8 mouse cellular contexts compared by ENCODE assay signal in the genomic region with DNA sequence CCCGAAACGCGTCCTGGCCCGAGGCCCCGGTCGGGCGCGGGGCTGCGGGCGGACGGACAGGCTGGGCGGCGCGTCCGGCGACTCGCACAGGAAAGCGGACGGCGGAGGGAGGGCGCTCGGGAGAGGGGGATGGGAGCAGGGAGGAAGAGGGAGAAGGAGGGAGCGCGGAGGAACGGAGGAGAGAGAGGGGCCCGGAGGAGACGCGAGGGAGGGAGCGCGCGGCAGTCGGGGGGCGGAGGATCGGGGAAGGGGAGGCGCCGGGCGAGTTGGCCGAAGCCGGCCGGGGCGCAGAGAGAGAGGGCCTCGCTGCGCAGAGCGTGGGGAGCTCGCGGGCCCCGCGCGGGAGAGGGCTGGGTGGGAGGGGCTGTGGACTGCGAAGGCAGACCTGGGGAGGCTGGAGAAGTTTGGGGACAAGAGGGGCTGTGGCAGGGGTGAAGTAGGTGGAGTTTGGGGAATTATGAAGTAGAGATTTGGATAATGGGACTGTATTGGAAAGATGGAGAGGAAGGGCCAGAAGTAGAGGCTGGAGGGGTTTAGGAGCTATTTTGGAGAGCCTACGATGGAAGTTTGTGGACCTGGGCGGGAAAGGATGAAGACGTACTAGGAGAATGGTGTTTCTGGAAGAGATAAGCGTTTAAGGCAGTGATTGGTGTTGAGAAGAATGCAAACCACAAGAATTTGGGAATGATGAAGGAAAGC. TPM values are rescaled to one million over a fixed set of nuclear protein-coding genes. Genes with fewer than 3 reads are reported as not detected.
DNase-seq lines count a peak whose midpoint lies in the region; ATAC-seq lines count a peak whose summit lies in the region.

No protein-coding gene starts in this region.

- H3K9me3 ChIP-seq in hindbrain, embryonic 16.5 days (ENCODE audit: control insufficient read depth, low read length), result no peaks in the 10 kb centered on the region
- H3K9me3 ChIP-seq in megakaryocyte, embryonic 14.5 days, result no peaks in the 10 kb centered on the region

- DNase-seq in cerebellum, postnatal 25 days, result peak; percentile 88 to 91
- DNase-seq in gastrocnemius, adult 8-10 months (ENCODE audit: low spot score in 2 of 2), result peak; percentile 63 to 71
- peak; percentile 76 to 79 for DNase-seq in left cerebral cortex, postnatal 25 days (ENCODE audit: low spot score in 2 of 2)
- DNase-seq in right cerebral cortex, postnatal 14 days, result peak; percentile 85

- peak; percentile 25 for ATAC-seq in activated CD4-positive, CD25-positive, alpha-beta regulatory T cell, adult 4 months
- peak; percentile 75 for ATAC-seq in hindbrain, embryonic 16.5 days
- no peak for ATAC-seq in monocyte, adult 5-6 weeks (replicated peaks; ENCODE audit: insufficient number of reproducible peaks, low FRiP score, low TSS enrichment, poor library complexity, severe bottlenecking)

- H3K4me2 ChIP-seq in hindbrain, embryonic 16.5 days (ENCODE audit: low read length), result peak overlapping the region; percentile 80

- H3K9ac ChIP-seq in hindbrain, embryonic 16.5 days (ENCODE audit: low read depth, low read length), result peak overlapping the region; percentile 97

- no peaks in the 10 kb centered on the region for H3K36me3 ChIP-seq in hindbrain, embryonic 16.5 days (ENCODE audit: control insufficient read depth, insufficient read depth, low read length)
- peaks cover 14% of the 10 kb centered on the region for H3K36me3 ChIP-seq in megakaryocyte, embryonic 14.5 days (replicated peaks; ENCODE audit: low read length)

- H3K27me3 ChIP-seq in hindbrain, embryonic 16.5 days (replicated peaks; ENCODE audit: control insufficient read depth, insufficient read depth, low read length), result no peaks in the 10 kb centered on the region
- peaks cover 29% of the 10 kb centered on the region for H3K27me3 ChIP-seq in megakaryocyte, embryonic 14.5 days (replicated peaks)

- under 1% methylated on average over 47 of the region's 54 CpGs for WGBS in hindbrain, embryonic 16.5 days

- H3K4me1 ChIP-seq in hindbrain, embryonic 16.5 days (ENCODE audit: control insufficient read depth, insufficient read depth, low read depth, low read length), result peaks cover 34% of the 10 kb centered on the region
- peaks cover 55% of the 10 kb centered on the region for H3K4me1 ChIP-seq in megakaryocyte, embryonic 14.5 days

- H3K4me3 ChIP-seq in hindbrain, embryonic 16.5 days (ENCODE audit: low read length), result peak overlapping the region; percentile 80
- H3K4me3 ChIP-seq in megakaryocyte, embryonic 14.5 days (replicated peaks), result peak overlapping the region; percentile 97

- H3K27ac ChIP-seq in hindbrain, embryonic 16.5 days (ENCODE audit: low read depth, low read length), result peak overlapping the region; percentile 99

- intact Hi-C loops in left cerebral cortex, postnatal 25 days (cut with DNase I), result loop anchor here (5.0 kb wide), 2 partner anchors 44 to 94 kb away; partner anchors contain the start of genes Emg1, Lpcat3 and Phb2

RNA-seq across cellular contexts. Expression of gene Atn1, which starts 0.5 kb away (rescaled TPM):
- 1 to 10 TPM; 3.3 to 5.7 TPM for polyA plus RNA-seq in activated CD4-positive, CD25-positive, alpha-beta regulatory T cell, adult 4 months (2017; shearing (Covaris generic))
- 10 to 100 TPM; 41.9 to 59.4 (median 49.2) TPM for total RNA-seq in gastrocnemius, adult 8-10 months (2022)
- polyA plus RNA-seq in hindbrain, embryonic 16.5 days (2015; fragmentation: Nextera tagmentation; extraction: Ambion mirVana), result 24.7 and 28.5 TPM in 2 replicates
- total RNA-seq in left cerebral cortex, postnatal 25 days (2021), result 100 to 1,000 TPM; 154 to 162 TPM
- polyA plus RNA-seq in megakaryocyte, embryonic 14.5 days (2012; ENCODE audit: insufficient read depth, low replicate concordance), result 38.5 and 97.6 TPM in 2 replicates
- 1.5 to 6.2 TPM in 2 of 3 replicates, not detected in the other for total RNA-seq in monocyte, adult 5-6 weeks (2017)

RNA-seq across cellular contexts. Expression of gene Gm45234, which starts 1.0 kb away (rescaled TPM):
- not detected for polyA plus RNA-seq in activated CD4-positive, CD25-positive, alpha-beta regulatory T cell, adult 4 months (2017; shearing (Covaris generic))
- not detected for total RNA-seq in gastrocnemius, adult 8-10 months (2022)
- not detected in 2 replicates for polyA plus RNA-seq in hindbrain, embryonic 16.5 days (2015; fragmentation: Nextera tagmentation; extraction: Ambion mirVana)
- not detected for total RNA-seq in left cerebral cortex, postnatal 25 days (2021)
- 43.0 TPM in 1 of 2 replicates, not detected in the other for polyA plus RNA-seq in megakaryocyte, embryonic 14.5 days (2012; ENCODE audit: insufficient read depth, low replicate concordance)
- 0.19 to 0.43 TPM in 2 of 3 replicates, not detected in the other for total RNA-seq in monocyte, adult 5-6 weeks (2017)

RNA-seq across cellular contexts. Expression of gene Eno2, which starts 12.7 kb away (rescaled TPM):
- 1 to 10 TPM; 4.4 to 4.7 TPM for polyA plus RNA-seq in activated CD4-positive, CD25-positive, alpha-beta regulatory T cell, adult 4 months (2017; shearing (Covaris generic))
- 1 to 10 TPM in 3 of 4 experiments, under 1 TPM in 1; 0.75 to 1.4 (median 1.1) TPM for total RNA-seq in gastrocnemius, adult 8-10 months (2022)
- polyA plus RNA-seq in hindbrain, embryonic 16.5 days (2015; fragmentation: Nextera tagmentation; extraction: Ambion mirVana), result 192 and 210 TPM in 2 replicates
- 1,000 to 10,000 TPM in 1 of 2 experiments, 100 to 1,000 TPM in 1; 999 to 1,002 TPM for total RNA-seq in left cerebral cortex, postnatal 25 days (2021)
- 5.8 and 6.2 TPM in 2 replicates for polyA plus RNA-seq in megakaryocyte, embryonic 14.5 days (2012; ENCODE audit: insufficient read depth, low replicate concordance)
- not detected in 3 replicates for total RNA-seq in monocyte, adult 5-6 weeks (2017)

RNA-seq across cellular contexts. Expression of gene Grcc10, which starts 15.6 kb away (rescaled TPM):
- 100 to 1,000 TPM; 529 to 630 TPM for polyA plus RNA-seq in activated CD4-positive, CD25-positive, alpha-beta regulatory T cell, adult 4 months (2017; shearing (Covaris generic))
- 100 to 1,000 TPM; 146 to 173 (median 164) TPM for total RNA-seq in gastrocnemius, adult 8-10 months (2022)
- polyA plus RNA-seq in hindbrain, embryonic 16.5 days (2015; fragmentation: Nextera tagmentation; extraction: Ambion mirVana), result 587 and 645 TPM in 2 replicates
- total RNA-seq in left cerebral cortex, postnatal 25 days (2021), result 100 to 1,000 TPM; 315 to 349 TPM
- polyA plus RNA-seq in megakaryocyte, embryonic 14.5 days (2012; ENCODE audit: insufficient read depth, low replicate concordance), result 11.7 and 65.2 TPM in 2 replicates
- total RNA-seq in monocyte, adult 5-6 weeks (2017), result 150 to 174 TPM (median 165 TPM) in 3 replicates

RNA-seq across cellular contexts. Expression of gene Ptpn6, which starts 18.3 kb away (rescaled TPM):
- polyA plus RNA-seq in activated CD4-positive, CD25-positive, alpha-beta regulatory T cell, adult 4 months (2017; shearing (Covaris generic)), result 100 to 1,000 TPM; 138 to 144 TPM
- 1 to 10 TPM in 3 of 4 experiments, under 1 TPM in 1; 0.80 to 2.0 (median 1.2) TPM for total RNA-seq in gastrocnemius, adult 8-10 months (2022)
- 4.8 and 4.9 TPM in 2 replicates for polyA plus RNA-seq in hindbrain, embryonic 16.5 days (2015; fragmentation: Nextera tagmentation; extraction: Ambion mirVana)
- 1 to 10 TPM; 3.1 to 4.5 TPM for total RNA-seq in left cerebral cortex, postnatal 25 days (2021)
- polyA plus RNA-seq in megakaryocyte, embryonic 14.5 days (2012; ENCODE audit: insufficient read depth, low replicate concordance), result 19.9 and 20.1 TPM in 2 replicates
- total RNA-seq in monocyte, adult 5-6 weeks (2017), result 1,360 to 1,911 TPM (median 1,427 TPM) in 3 replicates

Comparison
In these comparisons a context has a peak if more than half of its experiments do, and no peak if none do; other contexts are left out.
1. RNA of gene Eno2, which starts 12.7 kb away (total RNA-seq): 999 to 1,002 TPM in left cerebral cortex, postnatal 25 days; 0.75 to 1.4 TPM in gastrocnemius, adult 8-10 months and not detected in monocyte, adult 5-6 weeks; every median in the first group is over 100 times any median in the second.
2. Peak in every context shown above with its lines, with median percentiles within 50 percentile points of each other: DNase-seq.